Mouse (Mus musculus) limb, embryonic 11.5 days (tissue): Measurements from ENCODE around the gene Ago3. TPM values are rescaled to one million over a fixed set of nuclear protein-coding genes. Genes with fewer than 3 reads are reported as not detected.

Source experiments
- ATAC-seq: fragments of 200-750 bp; cut with Nextera tagmentation; 2 replicates; pipeline ENCODE4 v1.8.0; 2017; ENCODE audit warnings: low read depth; ENCODE audit not compliant: insufficient number of reproducible peaks, low FRiP score, low TSS enrichment
- DNase-seq: peaks from one replicate; pipeline ENCODE4 v3.0.0-alpha.2; 2015; ENCODE audit warnings: low spot score
- H3K27ac ChIP-seq: fragments of 300-500 bp; sonication (generic); replicated peaks from 2 replicates; pipeline ENCODE4 v1.5.1; 2014; ENCODE audit warnings: low read depth, mild to moderate bottlenecking, low read length
- H3K27me3 ChIP-seq: fragments of 300-500 bp; sonication (generic); 2 replicates; pipeline ENCODE4 v1.6.1; 2014; ENCODE audit warnings: mild to moderate bottlenecking, low read length, mixed read lengths; ENCODE audit not compliant: control insufficient read depth, insufficient read depth
- H3K36me3 ChIP-seq: fragments of 300-500 bp; sonication (generic); 2 replicates; pipeline ENCODE4 v1.6.1; 2014; ENCODE audit warnings: mild to moderate bottlenecking, low read length, moderate library complexity, mixed read lengths; ENCODE audit not compliant: control insufficient read depth, insufficient read depth
- H3K4me1 ChIP-seq: fragments of 300-500 bp; sonication (generic); 2 replicates; pipeline ENCODE4 v1.6.1; 2014; ENCODE audit warnings: low read length, mixed read lengths; ENCODE audit not compliant: control insufficient read depth, insufficient read depth
- H3K4me2 ChIP-seq: fragments of 300-500 bp; sonication (generic); 2 replicates; pipeline ENCODE4 v1.6.1; 2014; ENCODE audit warnings: low read depth, mild to moderate bottlenecking, moderate library complexity; ENCODE audit not compliant: severe bottlenecking
- H3K4me3 ChIP-seq: fragments of 300-500 bp; sonication (generic); 2 replicates; pipeline ENCODE4 v1.5.1; 2014; ENCODE audit warnings: low read depth, low read length
- H3K9ac ChIP-seq: fragments of 300-500 bp; sonication (generic); 2 replicates; pipeline ENCODE4 v1.6.1; 2014; ENCODE audit warnings: mild to moderate bottlenecking, low read length
- H3K9me3 ChIP-seq: fragments of 300-500 bp; sonication (generic); 2 replicates; pipeline ENCODE4 v1.6.1; 2016; ENCODE audit warnings: low read length; ENCODE audit not compliant: control insufficient read depth
- WGBS: fragments of 180-500 bp; shearing (Covaris S2); extraction: QIAGEN DNeasy Blood & Tissue Kit; methylation state at CpG from one replicate; pipeline ENCODE4 v1.1.7; 2014; 5-methylcytosine and 5-hydroxymethylcytosine counted together
- polyA plus RNA-seq: library from polyadenylated mRNA; unstranded; fragments of >200 nt; fragmentation: Nextera tagmentation; extraction: Ambion mirVana; gene quantifications from 2 replicates; pipeline ENCODE4 v1.2.1, GENCODE M21; 2014

Gene Ago3
- polyA plus RNA-seq, 1 experiment from 2014 or later = 11.9 TPM

DNA sequence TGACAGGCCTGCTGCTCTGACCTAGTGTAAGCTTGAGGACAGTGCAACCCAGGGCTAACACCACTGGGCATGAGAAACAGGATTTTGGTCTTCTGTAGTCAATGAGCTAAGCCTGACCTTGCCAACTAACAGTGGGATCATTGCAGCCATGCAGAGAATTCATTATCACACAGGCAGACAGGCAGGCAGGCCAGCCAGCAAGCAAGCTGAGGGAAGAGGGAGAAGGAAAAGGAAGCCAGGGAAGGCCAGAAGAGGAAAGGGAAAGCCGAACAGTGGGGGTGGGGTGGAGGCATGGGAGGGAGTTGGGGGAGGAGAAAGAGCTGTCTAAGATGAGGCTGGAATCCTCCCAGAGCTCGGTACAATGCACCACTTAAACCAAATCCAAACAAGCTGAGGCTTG is 6.9 kb upstream of the Ago3 start:
- H3K36me3 ChIP-seq = no peaks in the 10 kb centered on the region; the same call in 1 of the 2 replicates
- ATAC-seq (no peak), DNase-seq (no peak)
- no peak overlapping the region for H3K4me3 ChIP-seq
- H3K4me2 ChIP-seq = no peak overlapping the region
- no peaks in the 10 kb centered on the region for H3K4me1 ChIP-seq
- no peaks in the 10 kb centered on the region for H3K9me3 ChIP-seq
- no peaks in the 10 kb centered on the region for H3K27me3 ChIP-seq
- 50% methylated on average over 2 of the region's 2 CpGs for WGBS
- no peak overlapping the region for H3K27ac ChIP-seq
- H3K9ac ChIP-seq = no peak overlapping the region

DNA sequence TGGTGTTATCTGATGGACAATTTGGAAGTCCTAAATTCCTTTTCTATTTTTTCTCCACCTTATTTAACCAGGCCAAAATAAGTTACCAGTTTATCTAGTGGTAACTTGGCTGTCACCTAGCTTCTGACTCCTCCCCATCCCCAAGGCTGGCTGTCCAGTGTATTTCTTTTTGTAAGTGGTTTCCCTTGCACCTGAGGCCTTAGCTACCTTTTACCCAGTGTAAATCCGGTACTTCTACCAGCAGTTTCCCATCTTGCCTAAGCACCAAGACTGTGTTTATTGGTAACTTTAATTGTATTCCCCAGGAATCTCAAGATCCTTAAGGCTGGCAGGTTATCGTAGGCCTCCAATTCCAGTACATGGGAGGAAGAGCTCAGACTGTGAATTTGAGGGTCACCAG is 4.7 kb upstream of the Ago3 start:
- no peak overlapping the region for H3K9ac ChIP-seq
- no peak overlapping the region for H3K4me2 ChIP-seq
- no peak overlapping the region for H3K4me3 ChIP-seq
- ATAC-seq (no peak), DNase-seq (peak; percentile 4)
- 90% methylated on average over 2 of the region's 2 CpGs for WGBS
- no peaks in the 10 kb centered on the region for H3K4me1 ChIP-seq
- H3K9me3 ChIP-seq = no peaks in the 10 kb centered on the region
- no peaks in the 10 kb centered on the region; the same call in 1 of the 2 replicates for H3K36me3 ChIP-seq
- H3K27ac ChIP-seq = no peak overlapping the region
- no peaks in the 10 kb centered on the region for H3K27me3 ChIP-seq

DNA sequence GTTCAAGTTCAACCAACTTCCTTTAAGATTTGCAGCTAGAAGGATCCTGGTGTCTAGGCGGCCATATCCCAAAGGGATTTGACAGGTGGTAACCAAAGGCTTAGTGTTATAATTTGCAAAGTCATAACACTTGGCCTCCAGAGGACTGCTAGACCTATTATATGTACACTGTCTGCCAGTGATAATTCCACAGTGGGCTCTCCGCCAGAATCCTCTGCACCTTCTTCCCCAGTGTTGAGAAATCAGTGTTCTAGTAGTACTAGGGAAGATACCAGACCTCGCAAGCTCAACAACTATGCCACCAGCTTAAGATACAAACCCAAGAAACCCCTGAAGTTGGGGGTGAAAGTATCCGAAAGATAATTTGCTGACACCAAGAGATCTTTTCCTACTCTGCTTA is 3.8 kb upstream of the Ago3 start:
- WGBS = 92% methylated on average over 4 of the region's 4 CpGs
- no peak overlapping the region for H3K4me3 ChIP-seq
- no peak overlapping the region for H3K9ac ChIP-seq
- H3K36me3 ChIP-seq = no peaks in the 10 kb centered on the region
- no peak overlapping the region for H3K27ac ChIP-seq
- no peaks in the 10 kb centered on the region for H3K4me1 ChIP-seq
- DNase-seq (peak; percentile 10), ATAC-seq (no peak)
- H3K9me3 ChIP-seq = no peaks in the 10 kb centered on the region
- no peak overlapping the region for H3K4me2 ChIP-seq
- no peaks in the 10 kb centered on the region for H3K27me3 ChIP-seq

DNA sequence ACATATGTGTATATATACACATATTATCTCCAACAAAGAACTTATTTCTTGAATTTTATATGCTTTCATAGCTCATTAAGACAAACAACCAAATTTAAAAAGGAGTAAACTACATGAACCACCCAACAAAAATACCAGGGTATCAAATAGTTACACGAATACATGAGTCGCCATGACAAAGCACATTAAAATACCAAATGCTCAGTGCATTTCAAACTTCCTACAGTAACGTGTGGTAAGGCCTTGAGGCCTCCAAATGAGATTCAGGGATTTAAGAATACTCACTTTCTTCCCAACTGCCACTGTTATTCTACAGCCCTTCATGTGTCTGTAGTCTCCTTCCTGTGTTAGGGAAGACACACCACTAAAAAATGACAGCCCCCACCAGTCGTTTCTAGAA is 2.4 kb upstream of the Ago3 start:
- ATAC-seq = no peak
- no peaks in the 10 kb centered on the region for H3K27me3 ChIP-seq
- no peaks in the 10 kb centered on the region for H3K4me1 ChIP-seq
- H3K36me3 ChIP-seq = no peaks in the 10 kb centered on the region
- no peak overlapping the region for H3K4me3 ChIP-seq
- H3K9me3 ChIP-seq = no peaks in the 10 kb centered on the region
- 89% methylated on average over 4 of the region's 4 CpGs for WGBS
- H3K4me2 ChIP-seq = no peak overlapping the region
- H3K27ac ChIP-seq = no peak overlapping the region
- H3K9ac ChIP-seq = no peak overlapping the region
- no peak for DNase-seq

DNA sequence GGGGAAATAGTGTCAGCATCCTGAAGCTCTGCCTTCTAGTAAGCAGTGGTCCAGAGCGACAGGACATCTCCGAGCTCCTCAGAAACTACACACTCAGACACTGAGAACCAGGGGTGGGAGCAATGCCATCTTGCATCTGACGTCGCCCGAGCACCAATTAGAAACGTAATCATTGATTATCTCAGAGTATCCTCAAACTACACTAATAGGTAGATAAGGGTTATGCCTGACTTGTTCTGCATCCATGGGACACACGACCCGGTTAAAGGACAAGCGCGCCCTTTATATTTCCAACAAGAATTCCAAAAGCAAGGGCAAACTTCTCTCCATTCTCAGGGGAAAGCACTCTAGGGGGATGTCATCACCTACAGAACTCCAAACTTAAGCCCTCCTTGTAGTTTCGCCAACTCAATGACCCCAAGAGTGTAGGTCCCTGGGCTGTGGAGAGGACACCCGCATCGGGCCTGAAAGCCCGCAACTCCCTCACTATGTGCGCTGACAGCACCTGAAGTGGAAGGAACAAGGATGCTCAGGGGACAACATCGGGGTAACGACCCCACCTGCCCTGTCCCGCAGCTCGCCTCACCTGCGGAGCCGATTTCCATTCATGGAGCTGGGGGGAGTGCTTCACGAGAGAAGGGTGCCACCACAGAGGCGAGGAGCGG is 542 bp downstream of the Ago3 start:
- no peaks in the 10 kb centered on the region for H3K4me1 ChIP-seq
- WGBS = 3% methylated on average over 24 of the region's 24 CpGs
- H3K4me2 ChIP-seq = peak overlapping the region; percentile 91
- peak overlapping the region; percentile 84 for H3K9ac ChIP-seq
- peak overlapping the region; percentile 89 for H3K4me3 ChIP-seq
- H3K27ac ChIP-seq = peak overlapping the region; percentile 68
- no peaks in the 10 kb centered on the region for H3K9me3 ChIP-seq
- H3K27me3 ChIP-seq = no peaks in the 10 kb centered on the region
- DNase-seq (no peak), ATAC-seq (peak; percentile 27; the same call in 1 of the 2 replicates)
- no peaks in the 10 kb centered on the region for H3K36me3 ChIP-seq

DNA sequence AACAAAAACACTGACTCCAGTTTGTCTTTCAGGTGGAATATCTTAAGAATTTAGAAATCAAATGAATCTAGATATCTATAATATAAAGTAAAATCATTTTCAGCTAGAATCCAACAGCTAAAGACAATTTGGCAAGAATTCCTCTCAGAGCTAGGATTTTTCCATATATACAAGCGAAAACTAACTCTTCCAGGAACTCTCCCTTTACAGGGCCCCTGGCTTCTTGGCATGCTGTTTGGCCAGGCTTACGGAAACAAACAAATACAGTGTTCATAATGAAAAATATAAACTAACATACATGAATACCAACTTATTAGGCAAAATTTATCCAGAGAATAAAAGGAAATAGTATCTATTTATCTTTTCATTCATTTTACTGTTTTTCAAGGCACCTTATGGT is 5.5 kb downstream of the Ago3 start:
- H3K9me3 ChIP-seq = no peaks in the 10 kb centered on the region
- no peak overlapping the region for H3K4me2 ChIP-seq
- H3K9ac ChIP-seq = no peak overlapping the region
- no peaks in the 10 kb centered on the region for H3K27me3 ChIP-seq
- DNase-seq = no peak
- no peak for ATAC-seq
- H3K4me1 ChIP-seq = no peaks in the 10 kb centered on the region
- 95% methylated on average over 2 of the region's 2 CpGs for WGBS
- H3K4me3 ChIP-seq = no peak overlapping the region
- H3K36me3 ChIP-seq = no peaks in the 10 kb centered on the region
- H3K27ac ChIP-seq = no peak overlapping the region

DNA sequence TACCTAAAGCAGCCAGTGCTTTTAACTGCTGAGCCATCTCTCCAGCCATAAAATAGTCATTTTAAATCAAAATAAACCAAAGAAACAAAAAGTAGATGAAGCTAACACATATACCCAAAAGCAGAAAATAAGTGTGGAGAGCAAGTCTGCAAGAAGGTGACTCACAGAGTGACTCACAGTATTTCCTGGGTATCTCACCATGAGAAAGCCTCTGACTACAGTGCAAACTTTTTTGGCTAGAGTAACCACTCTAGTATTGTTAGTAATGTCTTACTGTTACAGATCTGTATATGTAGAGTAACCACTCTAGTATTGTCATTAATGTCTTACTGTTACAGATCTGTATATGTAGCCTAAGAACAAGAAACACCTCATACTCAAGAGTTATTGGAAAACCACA is 13.6 kb downstream of the Ago3 start:
- no peak for DNase-seq
- H3K9ac ChIP-seq = no peak overlapping the region
- no peak overlapping the region for H3K4me2 ChIP-seq
- no peaks in the 10 kb centered on the region for H3K27me3 ChIP-seq
- H3K27ac ChIP-seq = no peak overlapping the region
- no peaks in the 10 kb centered on the region for H3K36me3 ChIP-seq
- no peaks in the 10 kb centered on the region for H3K4me1 ChIP-seq
- H3K4me3 ChIP-seq = no peak overlapping the region
- no peaks in the 10 kb centered on the region for H3K9me3 ChIP-seq
- ATAC-seq = no peak

DNA sequence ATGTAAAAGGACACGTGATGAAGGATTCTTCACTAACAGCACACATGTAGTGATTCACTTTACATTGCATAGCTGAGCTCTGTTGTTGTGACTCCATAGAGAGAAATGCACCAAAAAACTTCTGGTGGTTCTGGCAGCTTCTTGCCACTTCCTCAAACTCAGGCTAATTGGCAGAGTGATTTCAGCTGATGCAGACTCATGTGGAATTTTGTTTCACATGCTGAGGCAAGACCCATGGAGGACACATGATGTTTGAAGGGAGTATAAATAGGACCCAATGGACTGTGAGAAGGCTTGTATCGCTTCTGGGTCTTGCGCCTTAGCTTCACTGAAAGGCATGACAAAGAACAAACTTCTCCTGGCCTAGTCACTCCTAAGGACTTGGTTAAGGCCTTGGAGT is 16.8 kb downstream of the Ago3 start:
- ATAC-seq = no peak
- 90% methylated on average over 3 of the region's 3 CpGs for WGBS

DNA sequence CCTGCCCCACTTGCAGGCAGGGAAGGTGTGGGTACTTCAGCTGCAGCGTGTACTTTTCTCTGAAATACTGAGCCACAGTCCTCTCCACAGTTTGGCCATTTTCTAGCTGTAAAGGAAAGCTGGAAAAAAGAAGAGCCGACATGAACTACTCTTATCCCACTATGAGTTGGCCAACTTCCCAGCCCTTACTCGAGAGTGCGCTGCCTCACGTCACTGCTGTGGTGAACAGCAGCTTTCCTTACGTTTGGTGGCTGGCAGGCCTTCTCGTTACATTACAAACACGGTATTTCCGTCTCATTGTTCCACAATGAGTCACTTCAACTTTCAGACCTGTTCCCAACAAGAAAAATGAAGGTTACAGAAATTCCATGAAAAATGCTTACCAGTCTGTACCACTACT is 57.9 kb downstream of the Ago3 start:
- no peak overlapping the region for H3K27ac ChIP-seq
- H3K9ac ChIP-seq = no peak overlapping the region
- H3K9me3 ChIP-seq = no peaks in the 10 kb centered on the region
- H3K27me3 ChIP-seq = no peaks in the 10 kb centered on the region
- H3K36me3 ChIP-seq = peaks cover 4% of the 10 kb centered on the region; the same call in 1 of the 2 replicates
- no peak overlapping the region for H3K4me3 ChIP-seq
- DNase-seq = no peak
- H3K4me2 ChIP-seq = no peak overlapping the region
- 91% methylated on average over 9 of the region's 9 CpGs for WGBS
- no peak for ATAC-seq
- H3K4me1 ChIP-seq = no peaks in the 10 kb centered on the region

More for the DNA sequence above, 16.8 kb downstream of the Ago3 start:
- Histone ChIP-seq H3K9ac (no peak overlapping the region), H3K27ac (no peak overlapping the region), H3K4me2 (no peak overlapping the region), H3K36me3 (no peaks in the 10 kb centered on the region), H3K9me3 (no peaks in the 10 kb centered on the region), H3K27me3 (no peaks in the 10 kb centered on the region), H3K4me3 (no peak overlapping the region), H3K4me1 (no peaks in the 10 kb centered on the region)
- no peak for DNase-seq
